Mouse (Mus musculus) neutrophil, adult 65 days (primary cell): ENCODE data around the gene Cldn34c1. TPM values are rescaled to one million over a fixed set of nuclear protein-coding genes. Genes with fewer than 3 reads are reported as not detected.

ENCODE experiments used
- total RNA-seq: library from RNA; stranded (reverse); gene quantifications from 2 replicates; pipeline ENCODE4 v1.2.4, GENCODE M21; 2023

Cldn34c1 gene
- 0.59 TPM in 1 of 2 replicates, not detected in the other for total RNA-seq

DNA sequence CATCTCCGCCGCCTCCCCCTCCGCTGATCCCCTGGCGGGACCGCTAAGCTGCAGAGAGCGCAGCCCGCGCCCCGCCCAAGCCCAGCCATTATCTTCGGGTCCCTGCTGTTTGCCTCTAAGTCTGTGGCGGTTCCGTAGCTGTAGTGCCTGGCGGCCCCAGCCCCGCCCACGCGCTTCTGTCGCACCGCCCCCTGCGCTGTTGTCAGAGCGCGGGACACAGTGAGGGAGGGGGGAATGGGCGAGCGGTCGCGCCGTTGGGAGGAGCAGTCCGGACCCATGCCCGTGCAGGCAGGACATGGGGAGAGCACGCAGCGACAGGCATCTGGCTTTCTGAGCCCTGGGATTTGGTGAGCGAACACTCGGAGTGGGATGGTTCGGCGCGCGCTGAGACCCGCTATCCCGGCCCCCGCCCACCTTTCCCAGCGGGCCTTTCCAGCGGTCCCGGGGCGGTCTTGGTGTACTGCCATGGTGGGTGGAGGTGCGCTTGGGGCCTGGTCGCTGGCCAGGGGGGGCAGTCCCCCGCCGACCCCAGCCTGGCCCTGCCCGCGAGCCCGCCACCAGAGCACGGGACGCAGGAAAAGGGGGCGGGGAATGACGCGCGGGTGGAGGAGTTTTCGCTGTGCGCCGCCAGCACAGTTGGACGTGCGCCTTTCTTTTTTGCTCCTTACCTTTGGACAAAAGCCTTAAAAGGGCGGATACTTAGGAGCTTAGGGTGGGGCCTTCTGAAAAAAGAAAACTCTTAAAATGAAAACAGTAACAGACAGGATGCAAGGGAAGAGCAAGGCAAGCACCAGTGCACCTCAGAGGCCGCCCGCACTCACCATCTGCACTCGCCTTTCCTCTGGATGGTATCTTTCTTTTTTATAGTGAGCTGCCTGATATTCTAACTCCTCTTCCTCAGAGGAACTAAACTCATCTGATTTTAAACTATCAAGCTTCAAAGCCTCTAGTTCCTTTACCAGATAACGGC, at the start of gene Cldn34c1:
Gene Cldn34c1, plus strand, starts transcription at position 205 of the 970 bp plus-strand sequence.

DNA sequence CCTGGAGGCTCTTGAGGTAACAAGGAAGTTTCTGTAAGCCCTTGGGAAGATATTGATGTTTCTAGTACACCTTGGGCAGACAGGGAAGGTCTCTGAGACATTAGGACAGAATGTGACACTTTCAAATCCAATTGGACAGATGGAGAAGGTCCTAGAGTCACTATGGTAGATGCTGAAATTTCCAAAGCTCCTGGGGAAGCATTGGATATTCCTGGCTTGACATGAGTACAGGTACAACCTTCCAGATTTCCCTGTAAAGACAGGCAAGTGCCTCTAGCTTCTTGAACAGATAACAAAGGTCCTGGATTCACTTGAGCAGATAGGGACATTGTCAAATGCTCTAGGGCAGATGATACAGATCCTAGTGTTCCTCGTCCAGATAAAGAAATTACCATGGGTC, 119.1 kb downstream of the Cldn34c1 start, which contains the start of gene Srsx:
Gene Srsx, minus strand, starts transcription at position 101 of the 400 bp plus-strand sequence.

Other genes with a start within 250 kb of the Cldn34c1 start
- gene Gm17521, start 73.8 kb upstream of the Cldn34c1 start, total RNA-seq = not detected in 2 replicates
- not detected in 2 replicates for gene Srsx, start 119.0 kb downstream of the Cldn34c1 start, total RNA-seq
- gene Gm17577, start 143.4 kb downstream of the Cldn34c1 start, total RNA-seq = not detected in 2 replicates